Mouse (Mus musculus) G1E-ER4 (cell line): ENCODE data around the gene Lrmda. TPM values are rescaled to one million over a fixed set of nuclear protein-coding genes. Genes with fewer than 3 reads are reported as not detected.

Experiments used
- GATA1 ChIP-seq: IDR thresholded peaks from one replicate; pipeline ENCODE4 v1.8.0; 2012; ENCODE audit warnings: low read length, inconsistent platforms
- polyA plus RNA-seq: library from polyadenylated mRNA; stranded (reverse); fragments of >175 nt; gene quantifications from 2 replicates; pipeline ENCODE4 v1.2.3, GENCODE M21; 2012

Gene Lrmda
- polyA plus RNA-seq, 1 experiment, result not detected

DNA sequence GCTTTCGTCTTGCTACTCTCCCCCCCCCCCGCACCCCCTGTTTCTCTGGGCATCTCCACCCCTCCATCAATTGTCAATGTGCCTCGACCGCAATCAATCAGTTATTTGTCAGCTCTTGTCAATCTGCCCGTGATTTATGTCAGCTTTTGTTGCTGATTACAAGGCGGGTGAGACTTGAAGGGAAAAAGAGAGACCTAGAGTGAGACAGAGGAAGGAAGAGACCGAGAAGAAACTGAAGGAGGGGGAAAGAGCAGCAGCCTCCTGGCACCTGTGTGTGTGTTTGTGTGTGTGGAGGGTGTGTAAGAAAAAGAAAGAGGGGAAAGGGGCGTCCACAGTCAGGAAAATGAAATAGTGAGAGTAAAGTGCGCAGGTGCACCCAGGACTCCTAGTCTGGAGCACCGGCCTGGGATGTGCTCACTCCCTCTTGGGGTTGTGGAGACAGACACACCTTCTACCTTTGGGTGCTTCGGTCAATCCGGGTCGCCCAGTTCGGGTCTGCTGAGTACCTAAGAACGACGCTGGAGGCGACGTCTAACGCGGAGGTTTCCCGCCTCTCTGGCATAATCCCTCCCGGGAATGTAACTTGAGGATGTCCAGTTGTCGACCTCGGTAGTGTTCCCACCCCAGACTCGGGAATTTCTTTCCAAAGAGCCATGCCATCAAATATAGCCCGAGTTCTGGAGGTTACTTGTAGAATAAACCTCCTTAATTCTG is 30.8 kb upstream of the Lrmda start:
- TF ChIP-seq GATA1, result no peak

DNA sequence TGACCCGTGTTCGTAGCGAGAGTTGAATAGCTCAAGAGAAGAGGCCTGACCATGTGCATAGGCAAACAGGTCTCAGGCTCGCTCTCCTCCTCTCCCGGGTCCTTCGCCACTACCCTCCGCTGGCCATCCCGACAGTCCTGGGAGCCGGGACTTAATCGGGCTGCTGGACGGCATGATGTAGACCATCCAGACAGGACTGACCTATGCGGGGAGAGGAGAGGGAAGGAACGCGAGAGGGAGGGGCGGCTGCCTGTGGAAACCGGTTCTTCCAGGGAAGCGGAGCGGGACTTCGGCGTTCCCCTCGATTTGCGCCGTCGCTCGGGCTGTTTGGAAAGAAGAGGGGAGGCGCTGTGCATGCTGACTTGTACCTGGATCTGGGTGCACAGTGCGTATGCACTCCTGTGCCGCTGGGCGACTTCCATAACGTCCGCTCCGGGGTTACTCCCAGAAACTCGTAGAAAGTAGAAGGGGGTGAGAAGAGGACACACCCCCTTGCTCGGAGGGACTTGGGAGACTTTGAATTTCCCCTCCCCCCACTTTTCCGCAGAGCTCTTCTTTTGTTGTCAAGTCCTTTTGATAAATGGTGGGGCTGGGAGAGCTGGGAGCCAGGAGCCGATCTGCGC is 30.1 kb upstream of the Lrmda start, which contains the start of gene Zfp503:
Gene Zfp503, minus strand, starts transcription at position 311 of the 623 bp plus-strand sequence.
- TF ChIP-seq GATA1, result no peak

DNA sequence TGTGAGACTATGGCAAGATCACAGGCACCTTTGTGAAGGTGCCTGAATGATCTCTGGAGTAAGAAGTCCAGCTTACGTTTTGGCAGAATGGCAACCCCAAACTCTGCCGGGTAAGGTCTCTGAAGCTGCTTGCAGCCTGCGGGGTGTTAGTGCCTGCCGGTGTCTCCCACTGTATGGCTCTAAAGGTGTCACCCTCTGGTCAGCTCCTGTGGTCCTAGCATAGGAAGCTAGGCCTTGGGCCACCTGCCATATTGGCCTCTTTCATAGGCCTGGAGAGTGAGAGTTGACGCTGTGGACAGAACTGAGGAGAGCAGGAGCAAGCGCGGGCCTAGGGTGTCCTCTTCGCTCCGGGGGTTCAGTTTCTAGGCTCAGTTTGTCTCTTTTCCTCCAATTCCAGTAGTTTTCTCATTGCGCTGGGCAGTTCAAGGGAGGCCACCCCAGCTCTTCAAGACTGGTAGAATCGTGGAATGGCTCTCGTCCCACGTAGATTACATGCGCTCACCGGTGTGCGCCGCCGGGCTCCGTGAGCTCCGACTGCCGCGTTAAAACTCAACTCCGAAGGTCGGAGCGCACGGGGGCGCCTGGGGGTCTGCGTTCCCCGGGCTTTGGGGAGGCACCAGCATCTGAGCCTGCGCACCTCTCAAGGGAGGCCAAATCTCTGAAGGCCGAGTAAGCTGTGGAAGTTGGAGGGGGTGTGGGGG is 29.0 kb upstream of the Lrmda start:
- no peak for TF ChIP-seq GATA1

DNA sequence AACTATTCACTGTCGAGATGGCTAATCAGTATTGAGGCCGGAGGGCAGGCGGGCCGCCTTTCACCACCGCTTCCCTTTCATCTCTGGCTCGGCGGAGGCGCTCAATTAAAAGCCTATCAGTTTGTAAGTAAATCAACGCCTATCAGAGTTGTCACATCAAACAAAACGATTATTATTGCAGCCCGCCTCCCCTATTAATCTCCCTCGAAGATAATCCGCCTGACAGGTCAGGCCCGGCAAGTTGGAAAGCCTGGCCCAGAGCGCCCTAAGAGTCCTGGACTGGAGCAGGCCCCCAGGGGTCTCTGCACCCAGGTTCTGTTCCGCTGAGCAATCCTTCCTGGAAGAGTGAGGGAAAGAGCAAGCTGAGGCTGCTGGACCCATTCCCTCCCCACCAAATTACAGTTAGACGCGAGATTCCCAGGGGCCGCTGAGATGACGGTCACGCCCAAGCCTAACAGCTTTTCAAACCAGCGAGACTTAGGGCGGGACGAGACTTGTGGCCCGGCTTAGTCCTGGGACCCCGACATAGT is 28.2 kb upstream of the Lrmda start:
- no peak for TF ChIP-seq GATA1

DNA sequence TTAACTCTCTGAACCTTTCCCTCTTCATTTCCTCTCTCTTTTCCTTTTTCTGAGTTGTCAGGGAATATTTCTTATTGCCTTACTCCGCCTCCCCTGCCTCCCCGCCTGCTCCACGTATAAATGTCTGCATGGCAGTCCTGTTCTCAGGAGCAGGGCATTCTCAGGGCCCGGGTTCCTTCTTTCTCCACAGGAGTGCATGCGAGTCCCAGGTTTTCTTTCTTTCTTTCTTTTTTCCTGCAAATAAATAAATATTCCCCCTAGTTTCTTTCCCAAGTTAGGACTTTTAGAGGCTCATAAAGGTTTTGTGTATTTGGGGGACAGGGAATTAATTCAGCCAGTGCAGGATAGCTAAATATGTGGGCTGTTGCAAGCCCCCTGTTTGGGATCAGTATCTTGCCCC is 27.7 kb upstream of the Lrmda start:
- TF ChIP-seq GATA1, result no peak

DNA sequence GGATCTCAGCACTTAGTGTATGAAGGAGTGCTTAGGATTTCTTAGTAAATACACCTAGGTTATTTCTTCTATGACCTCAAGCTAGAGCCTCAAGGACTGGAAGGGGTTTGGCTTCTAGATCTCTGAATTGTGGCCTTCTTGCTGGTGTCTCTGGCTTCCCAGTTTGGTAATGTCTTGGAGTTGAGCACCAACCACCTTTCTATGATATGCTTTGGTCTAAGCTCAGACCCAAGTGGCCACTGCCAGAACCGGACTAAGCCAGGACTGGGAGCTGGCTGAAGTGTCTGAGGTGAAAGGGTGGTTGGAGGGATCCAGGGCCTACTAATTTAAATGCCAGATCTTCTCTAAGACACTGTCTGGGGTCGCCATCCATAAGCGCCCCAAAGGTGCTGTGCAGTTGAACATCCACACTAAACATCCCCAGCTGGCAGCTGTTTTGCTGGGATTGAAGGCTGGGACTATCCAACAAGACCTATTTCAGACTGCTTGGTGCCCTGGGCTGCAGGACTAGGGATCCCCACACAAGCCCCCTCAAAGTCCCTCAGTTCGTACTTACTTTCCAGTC is 27.1 kb upstream of the Lrmda start:
- TF ChIP-seq GATA1, result no peak

DNA sequence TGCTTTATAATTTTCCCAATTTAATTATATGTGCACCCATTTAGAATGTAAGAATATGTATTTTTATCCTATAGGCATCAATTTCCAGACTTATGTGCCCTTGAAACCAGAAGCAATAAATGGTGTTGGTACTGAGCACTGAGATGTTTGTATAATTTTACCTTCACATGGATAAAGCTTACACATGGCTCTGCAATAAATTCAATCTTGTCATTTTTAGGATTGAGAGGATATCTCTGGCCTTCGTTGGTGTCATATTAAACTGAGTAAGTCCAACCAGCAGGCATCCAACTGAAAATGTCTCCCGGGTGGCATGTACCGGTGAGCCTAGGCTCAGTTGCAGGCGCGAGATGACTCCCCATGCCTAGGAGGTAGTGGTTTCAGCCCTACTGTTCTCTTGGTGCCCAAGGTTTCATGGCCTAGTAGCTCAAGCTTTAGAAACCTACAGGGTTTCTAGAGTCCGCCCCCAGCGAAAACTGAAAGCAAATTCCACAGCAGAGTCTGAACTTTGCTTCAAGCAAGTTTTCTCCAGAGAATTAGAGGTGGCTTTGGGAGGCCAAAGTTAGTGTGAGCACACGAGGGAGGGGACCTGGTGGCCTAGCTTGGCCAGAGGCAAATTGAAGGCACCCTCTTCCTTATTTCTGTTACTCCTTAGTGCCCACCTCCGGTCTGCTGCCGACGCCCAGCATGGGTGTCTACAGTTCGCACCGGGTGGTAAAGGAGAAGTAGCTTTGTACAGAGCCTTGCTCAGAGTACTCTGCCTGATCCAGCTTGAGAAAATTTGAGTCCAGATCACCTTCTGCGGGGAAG is 26.1 kb upstream of the Lrmda start:
- no peak for TF ChIP-seq GATA1

DNA sequence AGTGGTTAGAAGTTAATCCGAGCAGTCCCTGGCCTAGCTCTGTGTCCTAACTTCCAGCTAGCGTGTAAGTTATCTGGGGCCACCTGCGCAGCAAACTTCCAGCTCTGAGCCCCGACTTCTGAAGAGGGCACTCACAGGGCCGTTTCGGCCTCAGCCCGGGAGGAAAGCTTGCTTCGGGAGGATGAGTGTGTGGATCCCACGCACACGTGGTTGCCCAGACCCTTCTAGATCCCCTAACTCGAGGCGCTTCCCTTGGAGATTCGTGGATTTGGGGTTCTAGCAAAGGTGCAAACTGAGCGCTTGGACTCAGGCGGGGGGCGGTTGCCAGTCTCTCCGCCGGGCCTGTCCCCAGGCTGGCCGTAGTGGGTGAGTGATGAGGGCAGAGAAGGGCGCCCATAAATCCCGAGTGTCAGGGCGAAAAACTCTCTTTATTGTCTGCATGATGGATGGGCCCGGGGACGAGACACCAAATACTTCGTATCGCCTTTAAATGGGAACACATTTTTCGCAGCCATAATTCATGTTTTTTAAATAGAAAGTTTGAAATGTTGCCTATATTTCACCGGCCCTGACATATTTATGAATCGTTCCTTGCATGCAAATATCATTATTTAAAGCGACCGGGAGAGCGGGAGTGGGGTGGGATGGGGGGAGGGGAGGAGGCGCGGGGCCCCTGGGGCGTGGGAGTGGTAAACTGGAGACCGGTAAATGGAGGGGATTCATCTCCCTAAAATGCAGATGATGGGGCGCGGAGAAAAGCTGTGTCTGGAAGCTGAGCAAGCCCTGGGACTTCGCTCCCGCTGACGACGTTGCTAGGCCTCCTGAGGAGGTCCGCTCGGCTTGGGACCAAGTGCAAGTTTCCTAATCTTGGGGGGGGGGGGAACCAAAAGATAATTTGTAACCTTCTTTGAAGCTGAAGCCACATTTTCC is 25.2 kb upstream of the Lrmda start:
- TF ChIP-seq GATA1, result no peak

DNA sequence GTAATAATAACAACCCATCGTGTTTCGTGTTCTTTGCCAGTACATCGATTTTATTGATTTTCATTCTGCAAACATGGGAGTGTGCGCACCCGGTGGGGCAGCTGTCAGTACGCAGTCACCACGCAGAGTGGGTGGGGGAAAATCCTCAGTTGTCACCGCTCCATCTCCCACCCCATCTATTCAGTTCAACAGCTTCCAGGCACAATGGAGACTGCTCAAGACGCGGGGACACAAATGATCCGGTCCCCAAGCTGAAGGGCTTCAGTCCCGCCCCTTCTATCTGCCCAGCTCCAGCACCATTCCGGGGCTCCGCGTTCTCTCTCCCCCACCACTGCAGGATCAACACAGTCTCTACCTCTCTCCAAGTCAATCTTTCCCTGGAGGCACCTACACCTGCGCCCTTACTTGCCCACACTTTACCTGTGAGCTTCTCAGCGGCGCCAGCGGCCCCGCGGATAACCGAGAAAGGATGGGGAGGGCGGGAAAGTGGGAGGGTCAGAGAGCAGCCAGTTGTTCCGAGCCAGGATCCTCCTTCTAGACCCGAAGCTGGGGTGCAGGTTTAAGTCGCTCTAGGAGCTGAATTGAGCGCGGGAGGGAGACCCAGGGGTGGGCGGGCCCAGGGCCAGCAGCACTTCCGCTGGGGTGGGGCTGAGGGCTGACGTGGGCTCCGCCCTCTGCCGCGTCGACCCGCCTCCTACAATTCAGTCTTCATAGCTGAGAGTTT is 24.3 kb upstream of the Lrmda start:
- TF ChIP-seq GATA1, result no peak

DNA sequence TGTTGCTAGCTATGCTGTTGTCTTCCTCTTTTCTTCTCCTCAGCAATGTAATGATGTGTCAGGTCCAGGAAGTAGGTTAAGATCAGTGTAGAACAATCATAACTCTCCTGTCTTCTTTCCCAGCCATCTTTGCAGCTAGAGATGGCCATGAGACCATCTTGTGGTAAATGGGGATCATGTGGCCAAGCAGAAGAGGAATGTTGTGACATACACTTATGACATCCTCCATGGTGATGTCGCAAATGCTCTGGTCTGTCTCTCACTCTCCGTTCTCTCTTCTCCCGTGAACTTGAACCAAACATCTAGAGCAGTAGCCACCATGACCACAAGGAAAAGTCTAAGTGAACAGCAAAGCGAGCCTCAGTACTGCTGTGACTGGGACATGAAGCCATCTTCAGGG is 19.9 kb upstream of the Lrmda start:
- TF ChIP-seq GATA1, result no peak

DNA sequence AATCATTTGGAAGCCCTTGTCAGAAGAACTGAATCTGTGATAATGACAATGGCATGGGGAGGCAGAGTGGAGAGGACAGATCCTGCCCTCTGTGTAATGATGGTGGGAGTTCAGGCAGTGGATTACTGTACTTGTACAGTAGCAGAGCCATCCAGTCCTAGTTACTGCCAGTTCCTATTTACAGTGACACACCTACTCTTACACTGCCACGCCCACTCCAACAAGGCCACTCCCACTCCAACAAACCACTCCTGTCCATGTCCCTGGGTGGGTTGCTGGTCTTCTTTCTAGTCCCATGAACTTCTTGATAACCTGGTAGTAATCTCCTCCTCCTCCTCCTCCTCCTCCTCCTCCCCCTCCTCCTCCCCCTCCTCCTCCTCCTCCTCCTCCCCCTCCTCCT is 16.3 kb upstream of the Lrmda start:
- TF ChIP-seq GATA1, result no peak

DNA sequence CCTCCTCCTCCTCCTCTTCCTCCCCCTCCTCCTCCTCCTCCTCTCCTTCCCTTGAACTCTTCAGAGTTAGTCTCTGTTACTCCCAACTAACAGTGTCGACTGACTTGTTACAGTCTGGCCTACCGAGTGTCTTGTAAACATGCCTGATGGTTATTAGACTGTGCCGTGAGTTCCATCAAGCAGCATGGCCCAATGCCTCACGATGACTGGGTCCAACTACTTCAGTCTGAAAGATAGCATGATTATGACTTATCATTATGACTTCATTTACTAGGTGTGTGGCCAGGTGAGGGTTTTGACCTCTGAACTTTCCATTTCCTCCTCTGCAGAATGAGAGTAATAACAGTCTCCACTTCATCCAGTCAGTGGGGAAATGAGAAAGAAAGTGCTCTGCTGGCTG is 15.9 kb upstream of the Lrmda start:
- no peak for TF ChIP-seq GATA1

DNA sequence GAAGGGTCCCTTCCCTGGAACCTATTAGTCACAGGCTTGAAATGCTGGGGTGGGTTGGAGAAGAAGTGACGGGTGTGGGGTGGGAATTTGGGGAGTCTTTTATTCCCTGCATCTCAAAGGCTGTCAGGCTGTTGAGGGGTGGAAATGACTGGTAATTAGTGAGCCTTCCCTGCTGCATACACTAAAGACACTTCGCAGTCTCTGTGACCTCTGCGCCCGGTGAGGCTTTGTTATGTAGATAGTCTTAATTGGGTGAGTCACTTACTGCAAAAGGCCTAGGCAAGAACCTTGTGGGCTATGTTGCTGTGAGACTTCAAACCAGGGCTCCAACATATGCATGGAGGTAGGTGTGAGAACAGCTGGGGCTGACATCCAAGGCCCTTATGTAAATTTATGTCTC is 14.6 kb upstream of the Lrmda start:
- no peak for TF ChIP-seq GATA1
